Mouse (Mus musculus) ovary, adult 18-20 months (tissue): ENCODE data around the gene Tns3.

Experiments used
- DNase-seq: peaks from one replicate; pipeline ENCODE4 v3.0.0; 2022; ENCODE audit warnings: low spot score, mixed read lengths

The Tns3 gene

DNA sequence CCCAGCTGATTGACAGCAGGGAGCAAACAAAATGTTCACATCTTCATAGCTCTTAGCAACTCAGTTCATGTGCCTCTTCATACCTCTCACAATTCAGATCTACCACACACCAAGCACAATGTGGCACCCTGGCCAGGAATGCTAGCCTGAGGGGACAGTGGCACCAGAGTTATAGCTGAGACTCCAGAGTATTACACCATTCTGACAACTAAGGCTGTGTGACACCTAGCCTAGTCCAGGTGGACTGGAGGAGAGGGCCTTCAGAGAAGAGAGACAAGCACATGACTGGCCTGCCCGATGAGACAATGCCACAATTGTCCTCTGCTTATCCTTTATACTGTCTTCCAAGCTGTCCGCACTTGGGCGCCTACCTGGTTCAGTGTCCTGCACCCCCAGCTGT lies 192.8 kb downstream of the Tns3 start:
- DNase-seq, result no peak

DNA sequence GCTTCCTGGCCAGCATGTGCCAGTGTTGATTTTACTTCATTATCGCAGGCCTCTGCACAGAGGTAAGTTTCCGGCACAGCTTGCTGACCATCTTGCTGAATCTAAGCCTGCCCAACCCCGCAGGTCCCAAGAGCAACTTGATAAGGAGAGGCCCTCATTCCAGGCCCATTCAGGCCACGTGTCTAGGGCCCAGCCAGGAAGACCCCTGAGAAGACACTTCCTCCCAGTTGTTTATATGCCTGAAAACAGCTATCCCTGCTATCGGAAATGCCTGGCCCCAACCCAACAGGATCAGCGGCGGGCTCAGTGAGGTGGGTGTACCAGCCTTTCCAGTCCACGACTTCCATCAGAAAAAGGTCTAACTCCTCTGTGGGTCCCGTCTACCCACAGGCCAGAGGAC lies 194.8 kb downstream of the Tns3 start:
- DNase-seq, result no peak

DNA sequence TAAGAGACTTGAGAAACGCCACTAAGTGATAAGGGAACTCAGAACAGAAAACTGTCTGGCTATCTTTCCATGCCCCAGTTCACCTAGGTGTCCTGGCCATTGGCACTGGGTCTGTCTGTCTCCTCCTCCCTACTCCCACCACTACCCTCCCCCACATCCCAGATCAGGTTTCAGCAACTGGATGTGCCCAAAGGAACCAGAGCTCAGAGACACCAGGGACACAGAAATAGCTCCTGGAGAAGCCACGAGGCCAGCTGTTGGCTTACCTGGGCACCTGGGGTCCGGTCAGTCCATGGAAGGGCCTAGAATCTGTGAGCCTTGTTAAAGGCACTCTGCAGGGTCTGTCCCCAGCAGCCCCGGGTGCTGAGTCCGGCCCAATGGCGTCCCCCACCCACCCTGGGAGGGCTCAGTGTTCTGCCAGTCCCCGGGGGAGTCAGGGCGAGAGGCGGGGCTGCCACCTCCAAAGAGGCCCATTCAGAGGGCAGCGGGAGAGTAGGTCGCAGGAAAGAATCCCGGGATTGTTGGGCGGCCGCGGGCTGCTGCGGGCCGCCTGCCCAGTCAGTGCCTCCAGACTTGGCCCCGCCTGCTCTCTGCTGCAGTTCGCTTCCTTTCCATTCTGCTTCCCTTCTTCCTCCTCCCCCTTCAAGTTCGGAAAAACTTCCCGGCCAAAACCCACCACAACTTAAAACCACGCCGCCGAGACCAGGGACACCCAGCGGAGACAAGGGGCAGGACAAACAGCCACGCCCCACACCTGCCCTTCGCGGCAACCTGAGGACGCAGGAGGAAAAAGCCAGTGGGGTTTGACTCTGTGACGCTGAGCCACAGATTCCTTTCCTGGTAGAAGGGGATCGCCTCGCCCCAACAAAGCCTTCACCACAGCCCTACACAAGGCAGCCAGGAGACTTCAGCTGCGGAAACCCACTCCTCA lies 195.9 kb downstream of the Tns3 start:
- DNase-seq, result peak; percentile 62

DNA sequence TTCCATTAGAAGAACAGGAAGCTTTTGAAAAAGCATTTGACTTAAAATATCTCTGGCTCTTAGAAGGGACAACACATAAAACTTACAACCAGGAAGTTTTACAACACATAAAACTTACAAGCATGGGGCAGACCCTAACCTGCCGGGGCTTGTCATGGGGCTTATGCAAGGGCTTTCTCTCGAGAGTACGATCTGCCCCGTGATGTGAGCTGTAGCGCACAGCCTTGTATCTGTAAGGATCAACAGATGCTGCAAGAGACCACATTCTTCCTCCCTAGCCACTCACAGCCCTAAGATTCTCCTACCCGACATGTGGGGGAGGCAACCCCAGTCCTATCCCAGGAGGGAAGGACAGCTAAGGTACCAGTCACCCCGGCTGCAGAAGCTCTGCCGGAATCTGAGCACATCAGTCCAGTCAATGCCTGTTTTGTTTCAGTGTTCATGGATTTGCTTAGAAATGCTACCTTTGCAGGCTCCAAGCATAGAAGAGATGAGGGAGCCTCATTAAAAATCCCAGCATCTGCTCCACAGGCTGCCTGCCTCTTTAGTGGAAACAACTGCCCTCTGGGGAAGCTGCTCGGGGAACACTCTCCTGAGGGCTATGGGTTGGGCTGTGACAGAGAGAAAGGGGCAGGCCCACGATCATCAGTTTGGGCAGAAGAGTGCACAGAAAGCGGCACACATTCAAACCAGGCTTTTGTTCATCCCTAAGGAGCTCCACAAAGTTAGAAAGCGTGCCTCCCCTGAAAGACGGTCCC lies 196.8 kb downstream of the Tns3 start:
- DNase-seq, result no peak

DNA sequence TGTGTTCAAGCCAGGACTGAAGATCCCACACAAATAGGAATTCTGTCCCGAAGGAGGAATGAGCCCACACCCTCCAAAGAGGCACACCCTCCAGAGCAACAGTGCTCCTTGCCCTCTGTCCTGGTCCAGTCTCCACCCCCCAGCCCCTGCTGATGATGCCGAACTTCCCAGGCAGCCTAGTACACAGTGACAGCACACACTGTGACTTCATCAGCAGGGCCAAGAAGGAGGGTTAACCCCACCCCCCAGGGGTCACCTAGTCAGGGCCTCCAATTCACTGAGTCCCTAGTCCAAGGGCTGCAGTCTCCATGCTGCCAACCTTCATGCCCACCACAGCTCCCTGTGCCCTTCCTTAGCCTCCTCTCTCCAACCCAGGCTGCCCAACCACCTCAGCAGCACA lies 200.5 kb downstream of the Tns3 start:
- DNase-seq, result no peak

DNA sequence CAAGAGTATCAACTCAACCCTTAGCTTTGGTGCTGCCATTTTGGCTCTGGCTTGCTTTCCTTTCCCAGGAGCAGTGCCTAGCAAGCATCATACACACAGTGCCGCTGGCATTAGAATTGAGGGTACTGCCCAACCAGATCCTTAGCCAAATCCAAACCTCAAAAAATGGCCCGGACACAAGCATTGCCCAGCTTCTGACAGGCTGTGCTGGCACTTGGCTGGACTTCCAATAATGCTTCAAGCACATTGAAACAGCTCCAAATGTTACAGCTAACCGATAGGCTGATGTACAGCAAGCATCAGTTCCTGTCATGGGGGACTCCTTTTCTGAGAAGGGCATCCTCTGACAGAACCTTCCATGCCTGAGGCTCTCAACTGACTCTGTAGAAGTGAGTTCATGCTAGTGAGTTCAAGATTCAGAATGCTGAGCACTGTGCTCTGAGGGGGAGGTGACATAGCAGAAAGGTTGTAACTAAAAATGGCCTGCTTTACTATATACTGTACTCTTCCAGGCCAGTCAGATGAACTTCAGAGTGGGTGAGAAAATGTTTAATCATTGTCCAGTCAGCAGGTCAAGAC lies 201.4 kb downstream of the Tns3 start:
- DNase-seq, result no peak

DNA sequence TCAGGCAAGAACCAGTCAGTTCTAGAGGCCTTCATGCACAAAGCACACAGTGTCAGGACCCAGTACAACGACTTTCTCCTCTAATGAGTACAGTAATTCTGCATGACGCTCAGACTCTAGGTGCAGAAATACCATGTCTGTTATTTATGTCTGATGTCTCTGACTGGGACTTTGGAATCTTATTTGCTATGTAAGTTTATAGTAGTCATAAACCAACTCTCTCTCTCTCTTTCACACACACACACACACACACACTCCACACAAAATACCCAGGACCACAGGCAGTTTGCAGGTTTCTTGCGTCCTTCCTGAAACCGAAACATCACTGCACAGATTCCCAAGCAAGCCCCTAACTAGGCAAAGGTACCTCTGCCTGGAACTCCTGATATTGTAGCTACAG lies 203.5 kb downstream of the Tns3 start:
- DNase-seq, result no peak

DNA sequence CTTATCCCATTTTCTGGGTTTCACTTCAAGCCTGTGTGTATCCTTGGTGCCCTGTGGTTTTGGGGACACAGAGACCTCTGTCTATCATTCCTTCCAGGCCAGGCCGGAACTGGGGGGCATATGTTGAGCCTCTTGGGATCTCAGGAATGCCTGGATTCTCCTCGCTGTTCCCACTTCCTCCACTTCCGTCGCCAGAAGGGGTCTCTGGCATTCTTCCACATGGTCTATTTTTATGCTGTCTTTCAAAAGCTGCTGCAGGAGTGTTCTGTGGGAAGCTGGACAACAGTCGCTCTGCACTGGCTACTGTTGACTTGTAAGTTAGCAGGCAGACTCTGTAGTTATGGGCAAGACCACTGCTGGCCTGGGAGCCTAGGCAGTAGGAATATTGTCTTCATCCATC lies 206.4 kb downstream of the Tns3 start:
- no peak for DNase-seq

DNA sequence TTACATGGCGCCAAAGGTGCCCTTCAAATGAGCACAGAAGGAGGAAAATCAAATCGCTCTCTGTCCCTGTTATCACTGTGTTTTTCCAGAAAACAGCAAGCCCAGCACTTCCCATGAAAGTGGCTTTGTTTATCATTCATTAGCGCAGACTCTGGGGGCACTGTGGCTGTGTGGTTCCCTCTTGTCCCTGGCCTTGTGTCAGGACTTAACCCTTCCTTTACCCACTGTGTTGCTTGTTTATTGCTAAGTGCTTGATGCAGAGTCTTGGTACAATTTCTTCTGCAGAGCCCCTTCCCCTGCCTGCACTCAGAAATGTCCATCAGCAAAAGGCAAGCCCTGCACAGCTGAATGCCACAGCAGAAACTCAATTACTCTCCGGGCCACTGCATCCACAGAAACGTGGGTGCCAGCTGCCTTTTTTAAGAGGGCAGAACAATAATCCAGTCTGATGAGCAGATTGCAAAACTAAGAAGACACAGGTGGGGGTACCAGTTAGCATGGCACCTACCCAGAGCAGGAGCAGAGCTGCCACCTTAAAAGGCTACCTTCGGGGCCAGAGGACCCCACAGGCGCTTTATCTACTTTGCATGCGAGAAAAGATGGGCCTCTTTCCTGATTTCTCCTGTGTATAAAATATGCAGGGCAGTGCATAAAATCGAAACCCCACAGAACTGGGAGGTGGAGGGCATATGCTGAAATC lies 207.6 kb downstream of the Tns3 start:
- DNase-seq, result peak; percentile 35

DNA sequence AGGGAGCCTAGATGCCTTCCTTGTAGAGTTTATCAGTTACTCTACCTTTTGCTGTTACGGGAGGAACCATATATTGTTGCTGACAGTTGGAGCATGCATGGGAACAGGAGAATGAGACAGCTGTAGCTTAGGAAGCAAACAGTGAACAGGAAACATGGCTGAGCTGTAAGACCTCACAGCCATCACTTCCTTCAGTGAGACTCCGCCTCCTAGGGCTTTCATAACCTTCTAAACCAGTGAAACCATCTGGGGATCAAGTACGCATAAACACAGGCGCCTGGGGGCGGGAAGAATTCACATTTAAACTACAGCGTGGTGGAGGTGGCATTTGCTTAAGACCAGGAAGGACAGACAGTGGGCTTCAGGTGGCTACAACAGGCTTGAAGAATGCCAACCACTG lies 208.7 kb downstream of the Tns3 start:
- DNase-seq, result no peak

DNA sequence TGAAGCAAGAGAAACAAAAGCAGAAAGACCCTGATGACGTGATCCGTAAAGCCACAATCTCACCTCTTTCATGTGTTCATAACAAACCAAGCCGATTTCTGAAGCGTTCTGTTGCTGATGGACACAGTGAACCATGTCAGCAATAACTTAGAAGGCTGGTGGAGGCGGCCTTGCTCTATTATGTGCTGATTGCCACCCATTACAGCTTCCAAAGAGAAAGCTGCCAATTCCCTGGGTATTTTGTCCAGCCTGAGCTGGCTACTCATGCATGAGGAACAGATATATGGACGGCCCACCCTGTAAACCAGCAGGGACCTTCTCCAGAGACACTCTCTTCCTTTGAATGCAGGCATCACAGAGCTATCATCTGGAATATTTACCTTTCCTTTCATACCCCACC lies 211.1 kb downstream of the Tns3 start:
- no peak for DNase-seq

DNA sequence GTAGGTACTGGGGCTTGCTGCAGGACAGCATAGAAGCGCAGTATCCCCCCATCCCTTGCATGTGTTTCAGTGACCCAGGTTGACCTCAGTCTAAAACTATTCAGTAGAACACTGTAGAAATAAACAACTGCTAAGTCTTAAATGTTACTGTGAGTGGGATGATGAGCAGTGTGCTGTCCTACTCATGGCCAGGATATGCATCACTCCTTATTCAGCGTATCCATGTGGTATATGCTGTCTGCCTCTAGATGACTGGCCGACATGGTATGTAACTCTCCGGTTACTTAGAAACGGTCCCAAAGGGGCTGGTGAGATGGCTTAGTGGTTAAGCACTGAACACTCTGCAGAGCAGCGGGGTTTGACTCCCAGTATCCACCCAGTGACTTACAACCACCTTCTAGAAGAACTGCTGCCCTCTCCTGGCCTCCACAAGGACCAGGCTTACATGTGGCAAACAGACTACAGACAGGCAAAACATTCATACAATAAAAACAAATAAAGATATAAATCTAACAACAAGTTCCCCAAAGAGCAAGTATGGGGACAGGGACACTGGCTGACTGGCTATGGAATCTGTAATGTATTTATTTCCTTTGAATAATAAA lies 212.6 kb downstream of the Tns3 start:
- no peak for DNase-seq

DNA sequence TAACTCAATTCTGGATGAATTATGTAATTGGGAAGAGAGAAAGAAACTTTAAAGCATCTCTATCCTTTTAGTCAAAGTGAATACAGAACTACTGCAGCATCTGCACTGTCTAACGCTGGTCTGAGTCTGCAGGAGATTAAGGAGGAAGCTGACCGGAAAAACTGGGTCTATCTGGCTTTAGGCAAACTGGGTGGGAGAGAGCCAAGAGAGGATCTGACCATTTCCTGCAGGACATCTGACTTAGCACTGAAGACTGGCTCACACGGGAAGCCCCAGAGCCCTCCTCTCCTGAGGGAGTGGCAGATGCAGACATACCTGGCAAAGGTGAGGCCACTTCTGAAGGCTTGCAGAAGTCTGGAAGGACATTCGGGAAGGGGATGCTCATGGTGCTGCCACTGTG lies 213.8 kb downstream of the Tns3 start:
- DNase-seq, result no peak

DNA sequence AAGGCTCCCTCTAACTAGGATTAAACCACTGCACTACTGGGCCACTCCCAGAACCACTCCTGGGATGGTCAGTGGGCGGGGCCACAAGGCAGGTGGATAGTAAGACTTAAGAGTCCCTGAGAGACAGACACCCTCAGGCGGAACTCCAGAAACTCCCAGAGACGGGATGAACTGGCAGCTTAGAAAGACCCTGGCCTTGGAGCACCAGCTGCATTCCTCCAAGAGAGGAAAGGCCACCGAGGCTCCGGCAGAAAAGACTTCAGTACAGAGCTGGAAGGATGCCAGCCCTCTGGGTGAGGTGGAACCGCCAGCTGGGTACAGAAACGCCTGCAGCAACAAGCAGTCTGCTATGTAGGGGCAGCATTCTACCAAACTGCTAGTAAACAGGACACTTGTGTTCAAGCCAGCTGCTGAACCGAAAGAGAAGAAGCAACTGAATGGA lies 218.4 kb downstream of the Tns3 start:
- DNase-seq, result peak; percentile 84

DNA sequence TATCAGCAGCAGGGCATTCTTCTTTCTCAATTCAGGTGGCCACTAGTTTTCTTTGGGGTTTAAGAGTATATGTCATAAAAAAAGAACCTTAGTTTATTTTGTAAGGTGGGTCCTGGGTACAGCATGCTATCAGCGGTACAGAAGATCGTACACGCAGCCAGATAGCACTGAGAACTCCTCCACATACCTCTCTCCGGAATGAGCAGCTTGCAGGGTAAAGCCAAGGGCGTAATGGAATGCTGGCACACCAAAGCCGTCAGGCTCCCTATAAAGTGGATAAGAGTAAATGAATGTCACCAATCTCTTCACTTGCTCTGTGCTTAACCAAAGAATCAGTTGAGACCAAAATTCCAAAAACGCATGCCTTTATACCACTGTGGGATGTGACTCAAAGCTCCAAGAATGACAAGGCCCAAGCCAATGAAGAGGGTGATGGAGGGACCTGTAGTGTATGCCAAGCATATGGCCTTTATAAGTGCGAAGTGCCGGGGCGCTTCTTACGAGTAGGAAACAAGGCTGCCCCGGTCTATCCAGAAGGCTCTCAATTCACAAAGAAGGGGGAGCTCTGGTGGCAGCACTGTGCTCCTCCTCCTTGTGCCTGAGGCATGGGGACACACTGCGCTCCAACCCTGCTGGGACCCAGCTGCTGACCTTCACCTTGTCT lies 219.4 kb downstream of the Tns3 start:
- no peak for DNase-seq

DNA sequence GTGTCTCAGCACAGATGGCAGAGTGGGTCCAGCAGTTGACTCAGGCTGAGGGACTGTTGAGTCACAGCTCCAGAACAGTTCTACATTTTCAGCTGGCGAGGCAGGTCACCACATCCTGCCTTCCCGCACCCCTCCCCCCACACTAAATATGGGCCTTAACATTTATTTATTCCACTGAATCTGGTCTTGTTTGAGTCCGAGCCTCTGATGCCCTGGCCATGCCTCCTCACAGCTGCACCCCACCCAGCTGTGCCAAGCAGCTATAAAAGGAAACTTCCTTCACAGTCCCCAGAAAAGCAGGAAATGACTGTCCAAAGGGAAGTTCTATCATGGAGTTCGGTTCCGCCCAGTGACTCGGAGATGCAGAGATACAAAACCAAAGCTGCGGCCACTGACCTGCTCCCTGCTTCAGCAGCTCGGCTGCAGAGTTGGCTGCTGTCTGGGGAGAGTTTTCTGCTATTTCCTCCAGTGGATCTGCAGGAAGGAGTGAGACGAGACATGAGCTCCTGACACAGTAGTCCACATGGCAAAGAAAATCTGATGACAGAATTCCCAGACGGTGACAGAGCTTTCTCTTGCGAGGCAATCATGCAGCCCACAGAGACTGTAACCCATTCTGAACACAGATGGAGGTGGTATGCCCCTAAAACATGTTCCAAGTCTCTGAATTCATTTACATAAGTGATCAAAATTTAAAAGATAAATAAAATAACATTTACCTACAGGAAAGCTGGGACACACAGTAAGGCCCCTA lies 220.6 kb downstream of the Tns3 start:
- DNase-seq, result no peak

DNA sequence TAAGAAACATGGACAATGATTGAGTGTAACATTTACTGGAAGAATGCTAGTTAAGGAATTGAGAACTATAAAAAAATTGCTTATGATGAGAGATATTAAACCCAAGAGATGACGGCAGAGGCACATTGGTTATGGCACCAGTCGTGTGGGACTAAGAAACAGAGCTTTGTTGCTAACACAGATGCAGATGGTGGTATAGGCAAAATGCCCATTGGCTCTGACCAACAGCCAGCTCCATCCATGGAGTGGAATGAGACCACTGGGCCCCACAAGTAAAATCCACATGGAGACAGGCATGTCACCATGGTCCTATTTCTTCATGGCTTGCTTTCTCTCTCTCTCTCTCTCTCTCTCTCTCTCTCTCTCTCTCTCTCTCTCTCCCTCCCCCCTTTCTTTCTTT lies 223.6 kb downstream of the Tns3 start:
- no peak for DNase-seq

DNA sequence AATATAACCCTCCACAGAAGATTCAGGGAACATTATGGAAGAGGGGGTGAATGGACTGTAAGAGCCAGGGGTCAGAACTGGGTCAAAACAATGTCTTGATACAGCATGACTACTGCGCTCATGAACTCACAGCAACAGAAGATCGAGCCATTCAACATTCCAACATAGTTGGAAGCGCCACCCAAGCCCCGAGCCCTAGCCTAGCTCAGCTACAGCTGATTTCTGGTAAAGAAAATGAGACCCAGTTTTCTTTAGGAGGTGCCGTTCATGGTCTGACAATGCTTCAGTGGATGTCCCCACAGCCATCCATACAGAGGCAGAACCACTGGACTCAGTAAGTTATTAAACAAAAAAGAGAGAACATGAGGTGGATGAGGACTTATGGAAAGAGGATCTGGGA lies 224.1 kb downstream of the Tns3 start:
- DNase-seq, result no peak

DNA sequence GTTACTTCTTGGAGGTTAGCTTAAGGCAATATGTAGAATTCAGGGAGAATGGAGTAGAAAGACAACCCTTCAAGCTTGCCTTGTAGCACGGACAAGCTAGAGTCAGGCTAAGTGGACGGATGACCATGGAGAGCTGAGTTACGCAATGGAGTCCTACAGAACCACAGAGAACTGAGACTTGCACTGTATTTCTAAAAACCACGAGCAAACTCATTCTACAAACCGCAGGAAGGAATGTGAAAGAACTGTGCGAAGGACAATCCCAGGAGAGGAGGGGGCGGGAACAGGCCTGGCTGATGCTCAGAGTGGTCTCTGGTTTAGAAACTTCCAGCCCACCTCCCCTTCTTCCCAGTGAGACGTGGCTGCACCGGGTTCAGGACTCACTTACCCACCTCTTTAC lies 225.3 kb downstream of the Tns3 start:
- DNase-seq, result no peak

DNA sequence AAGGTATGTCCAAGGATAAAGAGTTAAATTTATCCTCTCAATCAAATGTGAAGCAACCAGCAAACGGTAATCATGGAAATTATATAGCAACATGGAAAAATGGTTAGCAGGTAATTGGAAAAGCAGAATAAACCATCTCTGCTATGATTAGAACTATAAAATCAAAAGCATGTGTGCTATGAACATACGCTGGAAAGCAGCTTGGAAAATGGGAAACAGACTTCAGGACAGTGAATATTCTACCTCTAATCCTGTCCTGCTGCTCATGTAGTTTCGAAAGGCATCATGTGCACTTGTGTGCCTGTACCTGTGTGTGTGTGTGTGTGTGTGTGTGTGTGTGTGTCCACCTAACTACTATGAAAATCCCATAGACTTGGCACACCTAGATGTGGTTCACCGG lies 226.1 kb downstream of the Tns3 start:
- no peak for DNase-seq

DNA sequence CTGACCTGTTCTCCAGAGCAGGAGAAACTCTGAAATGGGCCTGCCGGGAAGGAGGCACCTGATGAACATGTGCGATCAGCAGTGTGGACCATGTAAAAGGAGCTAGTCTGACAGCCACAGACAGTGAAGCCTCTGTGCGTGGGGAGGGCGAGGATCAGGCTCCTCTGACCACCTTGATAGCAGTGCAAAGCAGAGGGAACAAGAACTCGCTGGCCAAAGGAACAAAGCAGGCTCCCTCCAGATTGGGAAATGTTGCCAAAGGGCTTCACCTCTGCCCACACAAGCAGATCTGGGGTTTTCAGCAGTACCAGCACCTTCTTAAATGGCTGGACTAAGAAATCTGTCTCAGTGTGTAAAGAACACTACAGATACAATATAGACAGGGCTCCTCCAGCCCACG lies 229.2 kb downstream of the Tns3 start:
- no peak for DNase-seq
